Mouse (Mus musculus) hindbrain, embryonic 15.5 days (tissue): Measurements from ENCODE around the gene Ago4. TPM values are rescaled to one million over a fixed set of nuclear protein-coding genes. Genes with fewer than 3 reads are reported as not detected.

Experiments used
- ATAC-seq: fragments of 200-750 bp; cut with Nextera tagmentation; 2 replicates; pipeline ENCODE4 v1.8.0; 2017; ENCODE audit warnings: low read depth, moderate number of reproducible peaks, moderate TSS enrichment; ENCODE audit not compliant: low FRiP score
- H3K27ac ChIP-seq: fragments of 300-500 bp; sonication (generic); replicated peaks from 2 replicates; pipeline ENCODE4 v1.5.1; 2015; ENCODE audit warnings: mild to moderate bottlenecking, inconsistent platforms
- H3K27me3 ChIP-seq: fragments of 300-500 bp; sonication (generic); 2 replicates; pipeline ENCODE4 v1.6.1; 2015; ENCODE audit warnings: control low read depth, inconsistent platforms
- H3K36me3 ChIP-seq: fragments of 300-500 bp; sonication (generic); 2 replicates; pipeline ENCODE4 v1.6.1; 2015; ENCODE audit warnings: control low read depth, inconsistent platforms
- H3K4me1 ChIP-seq: fragments of 300-500 bp; sonication (generic); replicated peaks from 2 replicates; pipeline ENCODE4 v1.6.1; 2015; ENCODE audit warnings: control low read depth, inconsistent platforms
- H3K4me2 ChIP-seq: fragments of 300-500 bp; sonication (generic); 2 replicates; pipeline ENCODE4 v1.6.1; 2015; ENCODE audit warnings: moderate library complexity, mild to moderate bottlenecking, inconsistent platforms
- H3K4me3 ChIP-seq: fragments of 300-500 bp; sonication (generic); 2 replicates; pipeline ENCODE4 v1.5.1; 2015; ENCODE audit warnings: mild to moderate bottlenecking, inconsistent platforms
- H3K9ac ChIP-seq: fragments of 300-500 bp; sonication (generic); 2 replicates; pipeline ENCODE4 v1.6.1; 2015; ENCODE audit warnings: inconsistent platforms
- H3K9me3 ChIP-seq: fragments of 300-500 bp; sonication (generic); 2 replicates; pipeline ENCODE4 v1.6.1; 2016; ENCODE audit warnings: control low read depth, inconsistent platforms
- WGBS: fragments of 180-500 bp; shearing (Covaris S2); methylation state at CpG from one replicate; pipeline ENCODE4 v1.1.7; 2015; 5-methylcytosine and 5-hydroxymethylcytosine counted together
- microRNA-seq: library from miRNA; unstranded; fragments of <30 nt; microRNA quantifications from one replicate; pipeline ENCODE4, GENCODE M21; 2016
- polyA plus RNA-seq: library from polyadenylated mRNA; unstranded; fragments of >200 nt; fragmentation: Nextera tagmentation; extraction: Ambion mirVana; gene quantifications from 2 replicates; pipeline ENCODE4 v1.2.1, GENCODE M21; 2015

Ago4 gene
- polyA plus RNA-seq, 1 experiment from 2014 or later = 7.6 TPM

- peaks cover 58% of the 10 kb centered on the region for H3K4me1 ChIP-seq
- peak overlapping the region; percentile 74 for H3K4me2 ChIP-seq
- H3K27me3 ChIP-seq = no peaks in the 10 kb centered on the region
- ATAC-seq = peak; percentile 27; the same call in 1 of the 2 replicates
- H3K4me3 ChIP-seq = peak overlapping the region; percentile 66
- no peaks in the 10 kb centered on the region for H3K36me3 ChIP-seq
- WGBS = 1% methylated on average over 8 of the region's 8 CpGs
- no peaks in the 10 kb centered on the region for H3K9me3 ChIP-seq
- peak overlapping the region; percentile 4 for H3K9ac ChIP-seq
- peak overlapping the region; percentile 92 for H3K27ac ChIP-seq
Observed at GRCm38 (mm10) chr4:126465843-126466242, 67.4 kb downstream of the Ago4 start.

DNA sequence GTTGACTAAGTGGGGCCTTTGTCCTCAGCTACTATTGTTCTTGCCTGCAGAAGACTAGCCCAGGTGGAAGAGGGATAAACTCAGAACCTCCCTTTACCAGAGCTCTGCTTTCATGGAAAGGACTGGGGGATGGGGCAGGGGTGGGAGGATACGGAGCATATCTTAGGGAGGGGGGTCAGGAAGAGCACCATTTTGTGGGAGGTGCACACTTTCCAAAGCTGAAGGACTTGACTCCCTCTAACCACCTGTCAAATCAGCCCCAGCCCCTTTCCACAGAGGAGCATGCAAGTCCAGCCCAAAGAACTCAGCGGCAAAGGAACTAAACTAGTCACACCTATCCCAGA is 68.4 kb downstream of the Ago4 start:
- no peak for ATAC-seq
- Histone ChIP-seq H3K27me3 (no peaks in the 10 kb centered on the region), H3K4me1 (peaks cover 58% of the 10 kb centered on the region), H3K36me3 (peaks cover 5% of the 10 kb centered on the region), H3K4me3 (peak overlapping the region; percentile 66), H3K27ac (peak overlapping the region; percentile 92), H3K4me2 (peak overlapping the region; percentile 74), H3K9me3 (no peaks in the 10 kb centered on the region), H3K9ac (no peak overlapping the region)
- WGBS = 5% methylated on average over 2 of the region's 2 CpGs

- Histone ChIP-seq H3K9ac (no peak overlapping the region), H3K4me3 (no peak overlapping the region), H3K4me1 (peaks cover 58% of the 10 kb centered on the region), H3K4me2 (peak overlapping the region; percentile 74), H3K36me3 (peaks cover 10% of the 10 kb centered on the region), H3K9me3 (no peaks in the 10 kb centered on the region), H3K27ac (0 out of 2 replicates have a peak overlapping the region, but pooled peaks have one; percentile 20), H3K27me3 (no peaks in the 10 kb centered on the region)
- ATAC-seq = no peak
- 14% methylated on average over 4 of the region's 4 CpGs for WGBS
Observed at GRCm38 (mm10) chr4:126464189-126464891, 68.9 kb downstream of the Ago4 start.

DNA sequence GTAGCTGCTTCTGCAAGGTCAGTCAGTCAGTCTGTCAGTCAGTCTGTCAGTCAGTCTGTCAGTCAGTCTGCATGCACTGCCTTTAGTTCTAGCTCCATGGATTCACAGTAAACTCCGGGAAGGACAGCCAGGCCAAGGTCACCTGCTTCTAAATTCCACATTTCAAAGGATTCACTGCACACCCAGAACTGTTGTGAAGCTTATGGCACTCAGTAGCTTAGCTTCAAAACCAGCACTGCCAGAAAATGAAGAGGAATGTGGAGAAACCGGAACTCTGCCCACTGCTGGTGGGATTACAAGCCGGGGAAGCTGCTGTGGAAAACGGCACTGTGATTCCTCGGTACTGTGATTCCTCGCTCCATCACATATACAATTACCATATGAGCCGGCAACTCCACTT is 77.8 kb downstream of the Ago4 start:
- Histone ChIP-seq H3K27me3 (no peaks in the 10 kb centered on the region), H3K9ac (no peak overlapping the region), H3K4me1 (no peaks in the 10 kb centered on the region), H3K9me3 (no peaks in the 10 kb centered on the region), H3K27ac (no peak overlapping the region), H3K36me3 (peaks cover 93% of the 10 kb centered on the region), H3K4me2 (no peak overlapping the region), H3K4me3 (no peak overlapping the region)
- 96% methylated on average over 7 of the region's 7 CpGs for WGBS
- ATAC-seq = no peak

DNA sequence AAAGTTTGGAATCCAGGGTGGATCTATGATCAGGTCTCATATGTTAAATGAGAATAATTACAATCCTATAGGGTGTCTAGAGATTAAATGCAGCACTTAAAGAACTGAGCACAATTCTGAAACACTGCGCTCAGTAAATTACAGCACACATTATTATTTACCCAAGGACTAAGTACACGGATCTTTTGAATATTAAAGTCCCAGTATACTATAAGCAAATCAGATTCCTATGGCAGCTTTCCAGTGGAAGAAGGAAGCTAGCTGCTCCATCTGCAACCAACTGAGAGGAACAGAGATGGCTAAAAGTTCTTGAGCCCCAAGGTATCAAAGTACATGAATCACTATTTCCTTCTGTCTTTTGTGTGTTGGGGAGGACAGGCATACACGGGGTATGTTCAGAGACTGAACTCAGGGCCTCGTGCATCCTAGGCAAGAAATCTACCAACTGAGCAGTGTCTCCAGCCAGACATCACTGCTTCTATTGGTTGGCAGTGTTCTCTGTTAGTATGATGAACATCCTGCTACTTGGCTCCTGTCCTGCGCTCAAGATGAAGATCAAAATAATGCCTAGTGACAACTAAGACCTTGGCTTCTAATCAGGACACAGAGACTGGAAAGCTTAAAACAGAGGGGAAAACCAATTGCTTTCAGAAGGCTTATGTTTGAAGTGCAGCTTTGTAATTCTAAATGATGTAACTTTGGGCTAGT is 78.6 kb downstream of the Ago4 start:
- H3K4me1 ChIP-seq = no peaks in the 10 kb centered on the region
- no peak overlapping the region for H3K4me3 ChIP-seq
- H3K27me3 ChIP-seq = no peaks in the 10 kb centered on the region
- no peaks in the 10 kb centered on the region for H3K9me3 ChIP-seq
- H3K36me3 ChIP-seq = peaks cover 93% of the 10 kb centered on the region
- WGBS = 95% methylated on average over 5 of the region's 5 CpGs
- no peak for ATAC-seq
- no peak overlapping the region for H3K27ac ChIP-seq
- H3K4me2 ChIP-seq = no peak overlapping the region
- no peak overlapping the region for H3K9ac ChIP-seq

GRCm38 (mm10) chr4:126450268-126450667 is 83.0 kb downstream of the Ago4 start:
- ATAC-seq = no peak
- WGBS = 78% methylated on average over 1 of the region's 1 CpGs
- peaks cover 87% of the 10 kb centered on the region for H3K36me3 ChIP-seq

DNA sequence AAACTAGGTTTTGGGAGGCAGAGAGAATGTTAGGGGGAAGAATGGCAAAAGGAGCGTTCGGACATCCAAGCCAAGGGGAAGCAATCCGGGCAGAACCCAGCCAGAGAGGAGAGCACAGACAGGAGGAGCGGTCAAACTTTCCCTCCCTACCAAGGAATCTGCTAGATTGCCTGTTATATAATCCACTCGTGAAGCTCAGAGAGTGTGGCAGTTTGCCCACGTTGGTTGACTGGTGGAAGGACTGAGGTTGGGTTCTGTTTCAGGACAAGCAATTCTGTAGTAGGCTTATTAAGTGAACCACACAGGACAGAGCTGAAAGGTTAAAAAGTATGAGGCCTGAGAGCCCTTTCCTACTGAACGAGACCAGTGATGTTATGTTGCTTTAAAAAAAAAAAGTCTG is 86.1 kb downstream of the Ago4 start:
- Histone ChIP-seq H3K9ac (no peak overlapping the region), H3K9me3 (no peaks in the 10 kb centered on the region), H3K4me3 (no peak overlapping the region), H3K27me3 (no peaks in the 10 kb centered on the region), H3K4me1 (no peaks in the 10 kb centered on the region), H3K36me3 (peaks cover 78% of the 10 kb centered on the region), H3K4me2 (no peak overlapping the region), H3K27ac (no peak overlapping the region)
- ATAC-seq = no peak
- 88% methylated on average over 7 of the region's 7 CpGs for WGBS

More at GRCm38 (mm10) chr4:126450268-126450667, 83.0 kb downstream of the Ago4 start:
- Histone ChIP-seq H3K4me2 (no peak overlapping the region), H3K27me3 (no peaks in the 10 kb centered on the region), H3K9ac (no peak overlapping the region), H3K4me3 (no peak overlapping the region), H3K9me3 (no peaks in the 10 kb centered on the region), H3K27ac (no peak overlapping the region), H3K4me1 (no peaks in the 10 kb centered on the region)

GRCm38 (mm10) chr4:126444528-126444927 is 88.7 kb downstream of the Ago4 start:
- Histone ChIP-seq H3K4me1 (no peaks in the 10 kb centered on the region), H3K4me2 (no peak overlapping the region), H3K27ac (no peak overlapping the region), H3K4me3 (no peak overlapping the region), H3K27me3 (no peaks in the 10 kb centered on the region), H3K9ac (no peak overlapping the region), H3K36me3 (peaks cover 81% of the 10 kb centered on the region), H3K9me3 (no peaks in the 10 kb centered on the region)
- ATAC-seq = no peak
- WGBS = 85% methylated on average over 3 of the region's 3 CpGs

Small RNA genes within 50 kb of the gene (microRNA-seq; reads per million reads assigned to microRNA genes)
- gene Mir7119 = 0.65 reads per million

Other genes starting within 250 kb of the Ago4 start
- 6.9 and 8.1 TPM in 2 replicates for gene Col8a2, start 246.7 kb downstream of the Ago4 start, polyA plus RNA-seq
- 78.6 and 86.1 TPM in 2 replicates for gene Adprhl2, start 211.8 kb downstream of the Ago4 start, polyA plus RNA-seq
- 10.7 and 11.4 TPM in 2 replicates for gene Tekt2, start 207.8 kb downstream of the Ago4 start, polyA plus RNA-seq
- 15.5 and 16.3 TPM in 2 replicates for gene Ago3, start 103.9 kb downstream of the Ago4 start, polyA plus RNA-seq
- gene Ago1, start 64.9 kb downstream of the Ago4 start, polyA plus RNA-seq = 9.2 and 11.7 TPM in 2 replicates
- 8.8 and 9.5 TPM in 2 replicates for gene Clspn, start 23.5 kb upstream of the Ago4 start, polyA plus RNA-seq
- 16.4 and 18.9 TPM in 2 replicates for gene 5730409E04Rik, start 76.3 kb upstream of the Ago4 start, polyA plus RNA-seq
- gene Psmb2, start 144.2 kb upstream of the Ago4 start, polyA plus RNA-seq = 400 and 413 TPM in 2 replicates
- 0.32 and 0.51 TPM in 2 replicates for gene Tfap2e, start 202.8 kb upstream of the Ago4 start, polyA plus RNA-seq
- 130 and 146 TPM in 2 replicates for gene Ncdn, start 220.0 kb upstream of the Ago4 start, polyA plus RNA-seq
- 39.5 and 41.4 TPM in 2 replicates for gene AU040320, start 220.1 kb upstream of the Ago4 start, polyA plus RNA-seq